Mouse (Mus musculus): ENCODE measurements around the gene 1700001L19Rik.

DNA sequence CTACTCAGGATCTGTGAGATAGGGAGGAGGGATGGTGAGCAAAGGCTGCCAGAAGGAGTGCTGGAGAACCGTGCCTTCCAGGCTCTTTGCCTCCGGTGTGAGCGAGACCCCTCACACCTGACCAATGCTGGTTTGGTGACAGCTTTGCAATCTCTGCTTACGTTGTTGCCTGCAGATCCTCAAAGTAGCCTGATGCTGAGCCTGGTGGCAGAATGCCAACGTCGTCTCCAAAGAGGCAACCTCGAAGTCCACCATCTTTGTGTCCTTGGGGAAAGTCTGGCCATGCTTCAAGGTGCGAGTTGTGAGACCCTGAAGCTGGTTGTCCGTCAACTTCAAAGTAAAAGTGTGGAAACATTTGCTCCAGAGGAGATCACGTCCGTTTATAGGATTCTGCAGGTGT lies 13.3 kb upstream of the 1700001L19Rik start:
- no peak for TF ChIP-seq POLR2A (IDR thresholded peaks at IDR 0.05; ENCODE audit: borderline replicate concordance, control insufficient read depth, low read depth, low read length)
- no peak for TF ChIP-seq CTCF (IDR thresholded peaks at IDR 0.05; ENCODE audit: control insufficient read depth, insufficient read depth, low read length)

Data from bone marrow, adult 2 months (tissue).